Mouse (Mus musculus) CH12.LX (cell line): ENCODE measurements at regions not wholly inside any gene's neighbourhood (a gene's known extent, or its start where the extent isn't known, plus 50 kb on each side); places are given as distances from the start of the nearest gene placed in this dataset.

ENCODE experiments used
- CTCF ChIP-seq, 2 experiments: IDR thresholded peaks in 1 of 2; conservative IDR thresholded peaks in 1 of 2; 2 replicates each; pipeline ENCODE4 v1.5.1; 2011 to 2012; ENCODE audit warnings: low read depth in 2 of 2, low read length in 2 of 2, improper control_type of control experiment in 1 of 2, inconsistent platforms in 1 of 2, mild to moderate bottlenecking in 1 of 2, moderate library complexity in 1 of 2
- EP300 ChIP-seq: IDR thresholded peaks from 2 replicates; pipeline ENCODE4 v1.6.1; 2011; ENCODE audit warnings: low read length, improper control_type of control experiment
- IRF4 ChIP-seq: IDR thresholded peaks from 2 replicates; pipeline ENCODE4 v1.6.1; 2014; ENCODE audit warnings: low read depth, mild to moderate bottlenecking, inconsistent platforms, low read length, improper control_type of control experiment
- KAT2A ChIP-seq: IDR thresholded peaks from 2 replicates; pipeline ENCODE4 v1.6.1; 2012; ENCODE audit warnings: low read length, improper control_type of control experiment, inconsistent platforms; ENCODE audit not compliant: insufficient replicate concordance
- POLR2A ChIP-seq: IDR thresholded peaks from 2 replicates; pipeline ENCODE4 v1.6.1; 2011; ENCODE audit warnings: low read depth, mild to moderate bottlenecking, improper control_type of control experiment, low read length
- RCOR1 ChIP-seq: conservative IDR thresholded peaks from 2 replicates; pipeline ENCODE4 v1.6.1; 2012; ENCODE audit warnings: low read depth, mild to moderate bottlenecking, inconsistent platforms, low read length, improper control_type of control experiment
- ZKSCAN1 ChIP-seq: IDR thresholded peaks from 2 replicates; pipeline ENCODE4 v1.6.1; 2012; ENCODE audit warnings: low read depth, inconsistent platforms, low read length, improper control_type of control experiment, borderline replicate concordance

DNA sequence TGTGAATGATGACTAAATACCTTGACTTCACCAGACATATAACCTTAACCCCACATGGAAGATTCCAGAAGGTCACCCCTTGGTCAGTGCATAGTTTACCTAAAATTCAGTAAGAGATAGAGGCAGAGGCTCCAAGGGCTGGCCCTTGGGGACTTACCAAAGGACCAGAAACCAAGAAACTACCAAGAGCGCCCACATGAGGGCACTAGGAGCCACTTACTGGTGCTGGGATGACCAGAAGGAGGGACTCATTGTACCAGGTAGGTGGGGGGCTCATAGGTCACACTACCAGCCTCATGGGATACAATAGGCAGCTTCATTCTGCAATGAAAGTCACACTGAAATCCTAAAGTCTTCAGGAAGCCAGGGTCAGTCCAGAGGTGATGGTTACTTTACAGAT, 201.4 kb upstream of the Fam19a5 start:
- TF ChIP-seq CTCF (conservative IDR thresholded peaks at IDR 0.05 in 1 of 2, IDR thresholded peaks at IDR 0.05 in 1 of 2; ENCODE audit: low read depth in 2 of 2, low read length in 2 of 2) (no peak), RCOR1 (no peak), EP300 (no peak), ZKSCAN1 (no peak), IRF4 (no peak), KAT2A (no peak), POLR2A (no peak)
